Mouse (Mus musculus): ENCODE data around the gene AC109138.7. TPM values are rescaled to one million over a fixed set of nuclear protein-coding genes. Genes with fewer than 3 reads are reported as not detected.
A peak's percentile ranks its signal among the peaks of the same experiment; 100 is the strongest.

AC109138.7 gene
- total and polyA plus RNA-seq, 2 experiments from 2014 or later: not detected

GRCm38 (mm10) chr19:4229451-4230076, 15.4 kb downstream of the AC109138.7 start:
- H3K4me2 ChIP-seq (ENCODE audit: low read depth, low read length): no peak overlapping the region
- DNase-seq (ENCODE audit: low spot score) (no peak), ATAC-seq (no peak)
- peaks cover 6% of the 10 kb centered on the region; the same call in 1 of the 2 replicates for H3K4me1 ChIP-seq (ENCODE audit: insufficient read depth, low read length)
- H3K9me3 ChIP-seq (ENCODE audit: low read length): no peaks in the 10 kb centered on the region
- no peaks in the 10 kb centered on the region for H3K36me3 ChIP-seq (ENCODE audit: insufficient read depth, low read length)
- 30% methylated on average over 9 of the region's 9 CpGs for WGBS
- H3K9ac ChIP-seq (replicated peaks; ENCODE audit: low read length): no peak overlapping the region
- H3K4me3 ChIP-seq (ENCODE audit: low read length): no peak overlapping the region
- no peaks in the 10 kb centered on the region for H3K27me3 ChIP-seq (ENCODE audit: insufficient read depth, low read length)
- H3K27ac ChIP-seq: no peak overlapping the region
- no peak for TF ChIP-seq CTCF (IDR thresholded peaks at IDR 0.05; ENCODE audit: low read depth)

GRCm38 (mm10) chr19:4230415-4230814, 16.3 kb downstream of the AC109138.7 start:
- H3K4me3 ChIP-seq (ENCODE audit: low read length): no peak overlapping the region
- DNase-seq (ENCODE audit: low spot score) (no peak), ATAC-seq (no peak)
- TF ChIP-seq CTCF (IDR thresholded peaks at IDR 0.05; ENCODE audit: low read depth): no peak
- no peak overlapping the region for H3K4me2 ChIP-seq (ENCODE audit: low read depth, low read length)
- 67% methylated on average over 8 of the region's 8 CpGs for WGBS
- H3K9me3 ChIP-seq (ENCODE audit: low read length): no peaks in the 10 kb centered on the region
- no peak overlapping the region for H3K27ac ChIP-seq
- H3K27me3 ChIP-seq (ENCODE audit: insufficient read depth, low read length): no peaks in the 10 kb centered on the region
- H3K9ac ChIP-seq (replicated peaks; ENCODE audit: low read length): no peak overlapping the region
- peaks cover 6% of the 10 kb centered on the region; the same call in 1 of the 2 replicates for H3K4me1 ChIP-seq (ENCODE audit: insufficient read depth, low read length)
- no peaks in the 10 kb centered on the region for H3K36me3 ChIP-seq (ENCODE audit: insufficient read depth, low read length)

GRCm38 (mm10) chr19:4231253-4232185, 17.4 kb downstream of the AC109138.7 start, which contains the start of gene Pold4:
Gene Pold4 (plus strand): TSS chr19:4231899.
- peak within 1 kb of the TSS; percentile 59 for H3K9ac ChIP-seq (replicated peaks; ENCODE audit: low read length)
- H3K36me3 ChIP-seq (ENCODE audit: insufficient read depth, low read length): no peaks in the 10 kb centered on the region
- H3K4me1 ChIP-seq (ENCODE audit: insufficient read depth, low read length): peaks cover 6% of the 10 kb centered on the region; the same call in 1 of the 2 replicates
- no peak for TF ChIP-seq CTCF (IDR thresholded peaks at IDR 0.05; ENCODE audit: low read depth)
- ATAC-seq (peak; percentile 95), DNase-seq (ENCODE audit: low spot score) (peak; percentile 97)
- H3K27me3 ChIP-seq (ENCODE audit: insufficient read depth, low read length): no peaks in the 10 kb centered on the region
- H3K27ac ChIP-seq: peak within 1 kb of the TSS; percentile 77
- peak within 1 kb of the TSS; percentile 44 for H3K4me3 ChIP-seq (ENCODE audit: low read length)
- 11% methylated on average over 26 of the region's 26 CpGs for WGBS
- peak within 1 kb of the TSS; percentile 80 for H3K4me2 ChIP-seq (ENCODE audit: low read depth, low read length)
- H3K9me3 ChIP-seq (ENCODE audit: low read length): no peaks in the 10 kb centered on the region

GRCm38 (mm10) chr19:4232186-4232572, 18.0 kb downstream of the AC109138.7 start:
- H3K9me3 ChIP-seq (ENCODE audit: low read length): no peaks in the 10 kb centered on the region

DNA sequence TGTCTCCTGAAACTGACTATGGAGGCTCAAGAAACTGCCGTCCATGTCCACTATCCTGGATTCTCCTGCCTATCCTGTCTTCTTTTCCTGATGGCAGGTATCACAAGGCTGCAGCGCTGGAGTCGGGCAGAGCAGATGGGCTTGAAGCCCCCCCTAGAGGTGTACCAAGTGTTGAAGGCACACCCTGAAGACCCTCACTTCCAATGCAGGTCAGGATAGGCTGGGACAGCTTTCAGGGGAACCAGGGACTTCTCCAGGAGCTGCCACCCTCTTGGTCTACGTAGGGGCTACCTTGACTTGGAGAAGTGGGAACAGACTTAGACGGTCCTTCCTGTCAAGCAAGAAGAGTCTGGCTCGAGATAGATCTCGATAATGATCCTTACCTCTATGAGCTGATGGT, 18.5 kb downstream of the AC109138.7 start:
- DNase-seq (ENCODE audit: low spot score) (no peak), ATAC-seq (no peak)
- Histone ChIP-seq H3K4me3 (ENCODE audit: low read length) (no peak overlapping the region), H3K4me1 (ENCODE audit: insufficient read depth, low read length) (peaks cover 6% of the 10 kb centered on the region; the same call in 1 of the 2 replicates), H3K27me3 (ENCODE audit: insufficient read depth, low read length) (no peaks in the 10 kb centered on the region), H3K4me2 (ENCODE audit: low read depth, low read length) (peak overlapping the region; percentile 80), H3K36me3 (ENCODE audit: insufficient read depth, low read length) (no peaks in the 10 kb centered on the region), H3K9me3 (ENCODE audit: low read length) (no peaks in the 10 kb centered on the region), H3K27ac (peak overlapping the region; percentile 77), H3K9ac (replicated peaks; ENCODE audit: low read length) (peak overlapping the region; percentile 59; the same call in 1 of the 2 replicates)
- TF ChIP-seq CTCF (IDR thresholded peaks at IDR 0.05; ENCODE audit: low read depth): no peak
- WGBS: 80% methylated on average over 7 of the region's 7 CpGs

More at GRCm38 (mm10) chr19:4232186-4232572, 18.0 kb downstream of the AC109138.7 start:
- 13% methylated on average over 2 of the region's 2 CpGs for WGBS
- Histone ChIP-seq H3K4me1 (ENCODE audit: insufficient read depth, low read length) (peaks cover 6% of the 10 kb centered on the region; the same call in 1 of the 2 replicates), H3K4me2 (ENCODE audit: low read depth, low read length) (peak overlapping the region; percentile 80), H3K27me3 (ENCODE audit: insufficient read depth, low read length) (no peaks in the 10 kb centered on the region), H3K4me3 (ENCODE audit: low read length) (peak overlapping the region; percentile 44), H3K9ac (replicated peaks; ENCODE audit: low read length) (peak overlapping the region; percentile 59), H3K36me3 (ENCODE audit: insufficient read depth, low read length) (no peaks in the 10 kb centered on the region), H3K27ac (peak overlapping the region; percentile 77)
- DNase-seq (ENCODE audit: low spot score) (no peak), ATAC-seq (no peak; the same call in 1 of the 2 replicates)
- no peak for TF ChIP-seq CTCF (IDR thresholded peaks at IDR 0.05; ENCODE audit: low read depth)

DNA sequence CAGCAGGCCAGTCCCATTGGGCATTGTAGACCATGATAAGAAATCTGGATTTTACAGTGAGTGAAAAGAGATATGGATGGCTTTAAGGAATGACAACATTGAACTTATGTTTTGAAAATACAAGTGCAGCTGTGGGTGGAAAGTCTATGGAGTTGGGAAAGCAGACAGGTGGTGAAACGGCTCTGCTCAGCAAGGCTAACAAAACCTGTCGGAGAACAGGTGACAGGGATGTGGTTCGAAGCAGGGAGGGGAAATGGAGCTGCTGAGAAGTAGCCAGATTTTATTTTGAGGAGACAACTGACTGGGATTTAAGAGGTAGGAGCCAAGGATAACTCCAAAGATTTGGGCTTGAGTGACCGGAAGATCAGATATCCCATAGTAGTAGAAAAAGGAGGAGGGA, 20.4 kb downstream of the AC109138.7 start:
- Histone ChIP-seq H3K4me3 (ENCODE audit: low read length) (no peak overlapping the region), H3K4me2 (ENCODE audit: low read depth, low read length) (no peak overlapping the region), H3K9me3 (ENCODE audit: low read length) (no peaks in the 10 kb centered on the region), H3K36me3 (ENCODE audit: insufficient read depth, low read length) (no peaks in the 10 kb centered on the region), H3K27ac (no peak overlapping the region), H3K27me3 (ENCODE audit: insufficient read depth, low read length) (no peaks in the 10 kb centered on the region), H3K4me1 (ENCODE audit: insufficient read depth, low read length) (peaks cover 6% of the 10 kb centered on the region; the same call in 1 of the 2 replicates), H3K9ac (replicated peaks; ENCODE audit: low read length) (no peak overlapping the region)
- DNase-seq (ENCODE audit: low spot score): no peak
- 75% methylated on average over 4 of the region's 4 CpGs for WGBS
- no peak for ATAC-seq
- TF ChIP-seq CTCF (IDR thresholded peaks at IDR 0.05; ENCODE audit: low read depth): no peak
